Mouse (Mus musculus) urinary bladder, postnatal 14 days (tissue): ENCODE measurements around the gene Nhlrc4.

ENCODE experiments used
- DNase-seq: peaks from one replicate; pipeline ENCODE4 v3.0.0; 2021; ENCODE audit warnings: low spot score

Gene Nhlrc4

GRCm38 (mm10) chr17:25958771-25959494 is 14.2 kb upstream of the Nhlrc4 start:
- DNase-seq, result no peak

- no peak for DNase-seq
These were observed 12.9 kb upstream of the Nhlrc4 start for GRCm38 (mm10) chr17:25957586-25958051.

- DNase-seq, result no peak
These were observed 11.9 kb upstream of the Nhlrc4 start for GRCm38 (mm10) chr17:25956631-25957030.

GRCm38 (mm10) chr17:25956201-25956600 is 11.4 kb upstream of the Nhlrc4 start:
- DNase-seq, result no peak

GRCm38 (mm10) chr17:25955736-25956135 is 11.0 kb upstream of the Nhlrc4 start:
- DNase-seq, result no peak

- no peak for DNase-seq
These were observed 9.9 kb upstream of the Nhlrc4 start for GRCm38 (mm10) chr17:25954671-25955070.

- DNase-seq, result no peak
These were observed 8.4 kb upstream of the Nhlrc4 start for GRCm38 (mm10) chr17:25953161-25953560.

GRCm38 (mm10) chr17:25951803-25952623 is 7.3 kb upstream of the Nhlrc4 start, which contains the start of gene A930017K11Rik:
A930017K11Rik (minus strand) TSS chr17:25952565.
- DNase-seq, result no peak

GRCm38 (mm10) chr17:25951225-25951802 is 6.6 kb upstream of the Nhlrc4 start:
- no peak for DNase-seq

- DNase-seq, result no peak
These were observed 5.9 kb upstream of the Nhlrc4 start for GRCm38 (mm10) chr17:25950706-25951105.

- no peak for DNase-seq
These were observed 5.2 kb upstream of the Nhlrc4 start for GRCm38 (mm10) chr17:25949981-25950380.

- no peak for DNase-seq
These were observed 3.3 kb upstream of the Nhlrc4 start for GRCm38 (mm10) chr17:25948051-25948450.

GRCm38 (mm10) chr17:25947576-25947975 is 2.8 kb upstream of the Nhlrc4 start:
- no peak for DNase-seq

GRCm38 (mm10) chr17:25946891-25947290 is 2.1 kb upstream of the Nhlrc4 start:
- no peak for DNase-seq

GRCm38 (mm10) chr17:25946349-25946748 is 1.6 kb upstream of the Nhlrc4 start:
- no peak for DNase-seq

GRCm38 (mm10) chr17:25945517-25946155 is 875 bp upstream of the Nhlrc4 start:
- DNase-seq, result peak; percentile 32

- no peak for DNase-seq
These were observed 992 bp downstream of the Nhlrc4 start for GRCm38 (mm10) chr17:25943769-25944168.

GRCm38 (mm10) chr17:25943221-25943620 is 1.5 kb downstream of the Nhlrc4 start:
- no peak for DNase-seq

GRCm38 (mm10) chr17:25942597-25943151 is 2.1 kb downstream of the Nhlrc4 start:
- no peak for DNase-seq

- peak; percentile 77 for DNase-seq
These were observed 3.1 kb downstream of the Nhlrc4 start for GRCm38 (mm10) chr17:25941511-25942241.

- no peak for DNase-seq
These were observed 10.2 kb downstream of the Nhlrc4 start for GRCm38 (mm10) chr17:25934526-25934925.
